Mouse (Mus musculus): ENCODE measurements around the gene Olfr455. TPM values are rescaled to one million over a fixed set of nuclear protein-coding genes. Genes with fewer than 3 reads are reported as not detected.

Gene Olfr455
- not detected in 2 replicates for polyA plus RNA-seq (2015; fragmentation: Nextera tagmentation; extraction: Ambion mirVana)

GRCm38 (mm10) chr6:42547461-42547860, at the start of gene Olfr455:
Gene Olfr455, minus strand, starts transcription at chr6:42547587.
- Histone ChIP-seq H3K4me3 (ENCODE audit: low read depth, low read length) (no peak within 1 kb of the TSS), H3K27me3 (replicated peaks; ENCODE audit: control insufficient read depth, insufficient read depth, low read length) (no peaks in the 10 kb centered on the region), H3K4me2 (replicated peaks; ENCODE audit: low read depth) (no peak within 1 kb of the TSS), H3K9ac (ENCODE audit: low read depth, low read length) (no peak within 1 kb of the TSS), H3K36me3 (ENCODE audit: control insufficient read depth, insufficient read depth) (no peaks in the 10 kb centered on the region), H3K9me3 (ENCODE audit: control insufficient read depth) (no peaks in the 10 kb centered on the region), H3K27ac (ENCODE audit: low read depth, low read length) (no peak within 1 kb of the TSS), H3K4me1 (replicated peaks; ENCODE audit: control insufficient read depth, insufficient read depth, low read length) (no peaks in the 10 kb centered on the region)
- no peak for ATAC-seq
- 86% methylated on average over 4 of the region's 4 CpGs for WGBS
- TF ChIP-seq CTCF (IDR thresholded peaks at IDR 0.05; ENCODE audit: low read depth): no peak

GRCm38 (mm10) chr6:42593138-42593882, 45.9 kb upstream of the Olfr455 start:
- H3K36me3 ChIP-seq (ENCODE audit: control insufficient read depth, insufficient read depth): no peaks in the 10 kb centered on the region
- ATAC-seq: no peak
- 82% methylated on average over 17 of the region's 17 CpGs for WGBS
- no peaks in the 10 kb centered on the region for H3K27me3 ChIP-seq (replicated peaks; ENCODE audit: control insufficient read depth, insufficient read depth, low read length)
- H3K9me3 ChIP-seq (ENCODE audit: control insufficient read depth): no peaks in the 10 kb centered on the region
- H3K9ac ChIP-seq (ENCODE audit: low read depth, low read length): no peak overlapping the region
- no peak overlapping the region for H3K4me2 ChIP-seq (replicated peaks; ENCODE audit: low read depth)
- no peak overlapping the region for H3K4me3 ChIP-seq (ENCODE audit: low read depth, low read length)
- no peak for TF ChIP-seq CTCF (IDR thresholded peaks at IDR 0.05; ENCODE audit: low read depth)
- no peaks in the 10 kb centered on the region for H3K4me1 ChIP-seq (replicated peaks; ENCODE audit: control insufficient read depth, insufficient read depth, low read length)
- H3K27ac ChIP-seq (ENCODE audit: low read depth, low read length): no peak overlapping the region

- 84% methylated on average over 5 of the region's 5 CpGs for WGBS
- H3K4me3 ChIP-seq (ENCODE audit: low read depth, low read length): no peak overlapping the region
These were observed 39.2 kb upstream of the Olfr455 start for GRCm38 (mm10) chr6:42586569-42586968.

GRCm38 (mm10) chr6:42583488-42583872, 36.1 kb upstream of the Olfr455 start:
- Histone ChIP-seq H3K36me3 (ENCODE audit: control insufficient read depth, insufficient read depth) (no peaks in the 10 kb centered on the region), H3K4me1 (replicated peaks; ENCODE audit: control insufficient read depth, insufficient read depth, low read length) (no peaks in the 10 kb centered on the region), H3K9me3 (ENCODE audit: control insufficient read depth) (no peaks in the 10 kb centered on the region), H3K27me3 (replicated peaks; ENCODE audit: control insufficient read depth, insufficient read depth, low read length) (no peaks in the 10 kb centered on the region), H3K9ac (ENCODE audit: low read depth, low read length) (no peak overlapping the region), H3K4me2 (replicated peaks; ENCODE audit: low read depth) (peak overlapping the region; percentile 30), H3K27ac (ENCODE audit: low read depth, low read length) (no peak overlapping the region), H3K4me3 (ENCODE audit: low read depth, low read length) (no peak overlapping the region)
- no peak for ATAC-seq
- WGBS: 1% methylated on average over 7 of the region's 7 CpGs
- TF ChIP-seq CTCF (IDR thresholded peaks at IDR 0.05; ENCODE audit: low read depth): peak; percentile 74

More at GRCm38 (mm10) chr6:42586569-42586968, 39.2 kb upstream of the Olfr455 start:
- Histone ChIP-seq H3K9me3 (ENCODE audit: control insufficient read depth) (no peaks in the 10 kb centered on the region), H3K4me1 (replicated peaks; ENCODE audit: control insufficient read depth, insufficient read depth, low read length) (no peaks in the 10 kb centered on the region), H3K27me3 (replicated peaks; ENCODE audit: control insufficient read depth, insufficient read depth, low read length) (no peaks in the 10 kb centered on the region), H3K9ac (ENCODE audit: low read depth, low read length) (no peak overlapping the region), H3K36me3 (ENCODE audit: control insufficient read depth, insufficient read depth) (no peaks in the 10 kb centered on the region), H3K27ac (ENCODE audit: low read depth, low read length) (no peak overlapping the region), H3K4me2 (replicated peaks; ENCODE audit: low read depth) (no peak overlapping the region)
- ATAC-seq: no peak
- TF ChIP-seq CTCF (IDR thresholded peaks at IDR 0.05; ENCODE audit: low read depth): no peak

- H3K9ac ChIP-seq (ENCODE audit: low read depth, low read length): no peak overlapping the region
These were observed 35.5 kb upstream of the Olfr455 start for GRCm38 (mm10) chr6:42582741-42583487.

GRCm38 (mm10) chr6:42578678-42579077, 31.3 kb upstream of the Olfr455 start:
- 71% methylated on average over 4 of the region's 4 CpGs for WGBS
- ATAC-seq: no peak
- no peak overlapping the region for H3K9ac ChIP-seq (ENCODE audit: low read depth, low read length)
- H3K4me3 ChIP-seq (ENCODE audit: low read depth, low read length): no peak overlapping the region
- H3K27me3 ChIP-seq (replicated peaks; ENCODE audit: control insufficient read depth, insufficient read depth, low read length): no peaks in the 10 kb centered on the region
- no peaks in the 10 kb centered on the region for H3K9me3 ChIP-seq (ENCODE audit: control insufficient read depth)
- peak; percentile 28; the same call in 1 of the 2 replicates for TF ChIP-seq CTCF (IDR thresholded peaks at IDR 0.05; ENCODE audit: low read depth)
- no peak overlapping the region for H3K27ac ChIP-seq (ENCODE audit: low read depth, low read length)
- H3K36me3 ChIP-seq (ENCODE audit: control insufficient read depth, insufficient read depth): no peaks in the 10 kb centered on the region
- H3K4me2 ChIP-seq (replicated peaks; ENCODE audit: low read depth): no peak overlapping the region
- no peaks in the 10 kb centered on the region for H3K4me1 ChIP-seq (replicated peaks; ENCODE audit: control insufficient read depth, insufficient read depth, low read length)

More at GRCm38 (mm10) chr6:42582741-42583487, 35.5 kb upstream of the Olfr455 start:
- no peaks in the 10 kb centered on the region for H3K4me1 ChIP-seq (replicated peaks; ENCODE audit: control insufficient read depth, insufficient read depth, low read length)
- no peak for ATAC-seq
- peak overlapping the region; percentile 30 for H3K4me2 ChIP-seq (replicated peaks; ENCODE audit: low read depth)
- H3K27ac ChIP-seq (ENCODE audit: low read depth, low read length): no peak overlapping the region
- no peaks in the 10 kb centered on the region for H3K36me3 ChIP-seq (ENCODE audit: control insufficient read depth, insufficient read depth)
- no peaks in the 10 kb centered on the region for H3K27me3 ChIP-seq (replicated peaks; ENCODE audit: control insufficient read depth, insufficient read depth, low read length)
- TF ChIP-seq CTCF (IDR thresholded peaks at IDR 0.05; ENCODE audit: low read depth): no peak
- no peaks in the 10 kb centered on the region for H3K9me3 ChIP-seq (ENCODE audit: control insufficient read depth)
- WGBS: 58% methylated on average over 9 of the region's 9 CpGs
- H3K4me3 ChIP-seq (ENCODE audit: low read depth, low read length): no peak overlapping the region

Data from intestine, postnatal 0 days (tissue).